Mouse (Mus musculus): Measurements from ENCODE around the gene Tgfbr1.

DNA sequence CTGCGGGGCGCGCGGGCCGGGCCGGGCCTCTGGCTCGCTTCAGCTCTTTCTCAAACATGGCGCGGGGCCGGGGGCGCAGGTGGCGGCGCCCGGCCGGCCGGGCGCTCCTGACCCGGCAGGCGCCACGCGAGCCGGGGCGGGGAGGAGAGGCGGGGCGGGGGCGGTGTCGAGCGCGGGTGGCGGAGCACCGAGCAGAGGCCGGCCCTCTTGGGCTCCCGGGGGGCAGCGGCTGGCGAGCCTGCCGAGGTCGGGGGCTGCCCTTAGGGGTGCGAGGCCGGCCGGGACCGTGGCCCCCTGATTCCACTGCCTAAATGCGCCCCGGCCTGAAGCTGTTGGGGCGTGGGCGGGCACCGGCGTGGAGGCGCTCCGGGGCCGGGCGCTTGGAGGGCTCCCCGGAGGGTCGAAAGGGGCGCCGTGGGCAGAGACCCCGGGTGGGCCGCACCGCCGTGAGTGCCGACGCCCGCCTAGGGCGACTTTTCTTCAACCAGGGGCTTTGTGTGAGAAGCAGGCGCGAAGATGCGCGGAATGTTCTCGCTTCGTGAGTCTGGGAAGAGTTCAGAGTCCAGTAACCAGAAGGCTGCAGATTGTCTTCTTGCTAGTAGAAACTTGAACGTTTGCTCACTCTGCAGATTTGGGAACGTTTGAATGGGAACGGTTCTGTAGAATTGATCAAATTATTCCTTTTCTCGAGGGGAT lies 542 bp downstream of the Tgfbr1 start:
- no peak for TF ChIP-seq MAFK (IDR thresholded peaks at IDR 0.05; ENCODE audit: insufficient read depth, low read depth, low read length)
- no peak for TF ChIP-seq ZNF384 (IDR thresholded peaks at IDR 0.05; ENCODE audit: low read depth, low read length)
- TF ChIP-seq ZC3H11A (IDR thresholded peaks at IDR 0.05; ENCODE audit: borderline replicate concordance, low read depth, low read length), result no peak
